In the genomic region with DNA sequence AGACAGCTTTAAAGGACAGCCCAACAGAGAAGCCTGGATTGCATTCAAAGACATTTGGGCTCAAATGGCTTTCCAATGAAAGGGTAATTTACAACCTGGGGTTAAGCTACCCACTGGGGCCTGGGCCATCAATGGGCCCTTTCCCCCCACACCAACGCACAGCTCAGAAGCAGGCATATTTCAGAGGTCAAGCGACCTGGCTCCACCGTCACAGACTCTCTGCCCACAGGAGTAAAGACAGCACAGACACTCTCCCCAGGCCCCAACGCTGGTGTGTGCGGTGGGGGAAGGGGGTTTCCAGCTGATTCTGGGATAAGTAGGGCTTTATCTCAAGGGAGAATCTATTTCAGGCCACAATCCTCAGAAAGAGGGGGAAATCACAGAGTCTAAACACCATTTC, we compare ENCODE assay signal across 11 mouse cellular contexts. TPM values are rescaled to one million over a fixed set of nuclear protein-coding genes. Genes with fewer than 3 reads are reported as not detected.
DNase-seq lines count a peak whose midpoint lies in the region; ATAC-seq lines count a peak whose summit lies in the region.
"Had no signal": no experiment of that assay in that cellular context is flagged by ENCODE, and none has a peak within 500 bp of the region (broad histone marks: within the 10 kb centered on the region; RNA-seq: fewer than 3 reads in every experiment).

No protein-coding gene starts in this region.

- no peaks in the 10 kb centered on the region for H3K9me3 ChIP-seq in heart, embryonic 11.5 days (replicated peaks; ENCODE audit: control insufficient read depth, low read length)
- no peaks in the 10 kb centered on the region for H3K9me3 ChIP-seq in hindbrain, embryonic 12.5 days (replicated peaks)

- no peak overlapping the region; the same call in 1 of the 2 replicates for H3K27ac ChIP-seq in heart, embryonic 11.5 days (ENCODE audit: low read depth, low read length)
- peak overlapping the region; percentile 98 for H3K27ac ChIP-seq in hindbrain, embryonic 12.5 days
- H3K27ac ChIP-seq: macrophage had no signal

- peaks cover 3% of the 10 kb centered on the region; the same call in 1 of the 2 replicates for H3K36me3 ChIP-seq in heart, embryonic 11.5 days (ENCODE audit: control insufficient read depth, insufficient read depth, low read length)
- H3K36me3 ChIP-seq in hindbrain, embryonic 12.5 days: no peaks in the 10 kb centered on the region

- peaks cover 43% of the 10 kb centered on the region for H3K4me1 ChIP-seq in heart, embryonic 11.5 days (ENCODE audit: control insufficient read depth, insufficient read depth, low read length)
- peaks cover 54% of the 10 kb centered on the region for H3K4me1 ChIP-seq in hindbrain, embryonic 12.5 days

- H3K9ac ChIP-seq in heart, embryonic 11.5 days (ENCODE audit: low read depth, low read length): peak overlapping the region; percentile 92
- H3K9ac ChIP-seq in hindbrain, embryonic 12.5 days: peak overlapping the region; percentile 96

- no peak for DNase-seq in heart, postnatal 36 days
- DNase-seq in Muller cell, postnatal 12 days (ENCODE audit: inconsistent ontology term): peak; percentile 45
- peak; percentile 50 for DNase-seq in mesoderm, embryonic 11.5 days (ENCODE audit: low read depth, low spot score)
- DNase-seq in urinary bladder, postnatal 4 days (ENCODE audit: low spot score in 2 of 2): no peak
- no peak for DNase-seq in left cerebral cortex, postnatal 14 days (ENCODE audit: low spot score in 2 of 2)
- no peak for DNase-seq in thymus, postnatal 14 days

- 7% methylated on average over 5 of the region's 5 CpGs for WGBS in heart, embryonic 11.5 days (ENCODE audit: insufficient replicate concordance)
- WGBS in hindbrain, embryonic 12.5 days: 1% methylated on average over 5 of the region's 5 CpGs

- no peaks in the 10 kb centered on the region for H3K27me3 ChIP-seq in heart, embryonic 11.5 days (ENCODE audit: control insufficient read depth, insufficient read depth, low read length)
- no peaks in the 10 kb centered on the region for H3K27me3 ChIP-seq in hindbrain, embryonic 12.5 days

- ATAC-seq in heart, embryonic 11.5 days (replicated peaks; ENCODE audit: insufficient number of reproducible peaks, low FRiP score, low TSS enrichment): no peak
- ATAC-seq in hindbrain, embryonic 12.5 days (ENCODE audit: low FRiP score): no peak

- intact Hi-C loops in heart, postnatal 36 days (cut with DNase I): no loop called here
- intact Hi-C loops in left cerebral cortex, postnatal 14 days (cut with DNase I): no loop called here

- H3K4me2 ChIP-seq in heart, embryonic 11.5 days: peak overlapping the region; percentile 100
- peak overlapping the region; percentile 98 for H3K4me2 ChIP-seq in hindbrain, embryonic 12.5 days (replicated peaks)

- peak overlapping the region; percentile 91 for H3K4me3 ChIP-seq in heart, embryonic 11.5 days (ENCODE audit: low read depth, low read length)
- H3K4me3 ChIP-seq in hindbrain, embryonic 12.5 days: peak overlapping the region; percentile 83

RNA-seq across cellular contexts. Expression of gene 4930404H24Rik, which starts 49.9 kb away (rescaled TPM):
- polyA plus RNA-seq in heart, embryonic 11.5 days (2014; fragmentation: Nextera tagmentation; extraction: Ambion mirVana): not detected in 2 replicates
- total RNA-seq in heart, postnatal 36 days (2021): not detected
- polyA plus RNA-seq in hindbrain, embryonic 12.5 days (2016; fragmentation: Nextera tagmentation; extraction: Ambion mirVana): not detected in 2 replicates
- 1 to 10 TPM in 1 of 2 experiments, not detected in 1; 1.4 TPM for total RNA-seq in left cerebral cortex, postnatal 14 days (2021)
- total RNA-seq: adrenal gland, adult 18-20 months; gastrocnemius, adult 8-10 months had no signal
- polyA plus RNA-seq: macrophage had no signal

Comparison
In these comparisons a context has a peak if more than half of its experiments do, and no peak if none do; other contexts are left out.
1. DNase-seq: peak in Muller cell, postnatal 12 days (single experiment) and mesoderm, embryonic 11.5 days (single experiment); none in heart, postnatal 36 days (0 of 2), urinary bladder, postnatal 4 days (0 of 2), left cerebral cortex, postnatal 14 days (0 of 2) and thymus, postnatal 14 days (single experiment).